Mouse (Mus musculus) megakaryocyte, embryonic 14.5 days (primary cell): Measurements from ENCODE around the gene Itgae.

Experiments used
- FLI1 ChIP-seq: IDR thresholded peaks from 2 replicates; pipeline ENCODE4 v1.6.1; 2012; ENCODE audit warnings: low read length, inconsistent platforms, mixed read lengths
- GATA1 ChIP-seq: IDR thresholded peaks from 3 replicates; pipeline ENCODE4 v1.6.1; 2012; ENCODE audit warnings: mixed read lengths, low read length, inconsistent platforms, borderline replicate concordance

DNA sequence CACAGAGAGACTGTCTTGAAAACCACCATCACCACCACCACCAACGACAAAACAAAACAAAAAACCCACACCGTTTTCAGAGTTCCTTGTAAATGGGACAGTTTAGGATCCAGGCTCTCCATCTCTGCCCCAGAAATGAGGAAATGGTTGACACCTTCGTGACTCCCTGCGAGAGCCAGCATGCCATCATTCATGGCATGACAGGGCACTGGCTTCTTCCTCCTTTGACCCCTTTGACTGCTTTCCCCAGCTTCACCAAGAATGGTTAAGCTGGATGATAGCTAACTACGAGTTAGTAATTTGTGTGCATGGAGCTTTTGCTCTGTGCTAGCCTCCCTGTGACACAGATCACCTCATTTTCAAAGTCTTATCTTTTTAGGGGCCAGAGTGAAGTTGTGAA is 71.9 kb downstream of the Itgae start:
- no peak for TF ChIP-seq GATA1
- TF ChIP-seq FLI1: no peak
